Mouse (Mus musculus): Measurements from ENCODE around the gene Gm39566. TPM values are rescaled to one million over a fixed set of nuclear protein-coding genes. Genes with fewer than 3 reads are reported as not detected.

Gene Gm39566
- polyA plus RNA-seq, 1 experiment from 2014 or later: not detected

DNA sequence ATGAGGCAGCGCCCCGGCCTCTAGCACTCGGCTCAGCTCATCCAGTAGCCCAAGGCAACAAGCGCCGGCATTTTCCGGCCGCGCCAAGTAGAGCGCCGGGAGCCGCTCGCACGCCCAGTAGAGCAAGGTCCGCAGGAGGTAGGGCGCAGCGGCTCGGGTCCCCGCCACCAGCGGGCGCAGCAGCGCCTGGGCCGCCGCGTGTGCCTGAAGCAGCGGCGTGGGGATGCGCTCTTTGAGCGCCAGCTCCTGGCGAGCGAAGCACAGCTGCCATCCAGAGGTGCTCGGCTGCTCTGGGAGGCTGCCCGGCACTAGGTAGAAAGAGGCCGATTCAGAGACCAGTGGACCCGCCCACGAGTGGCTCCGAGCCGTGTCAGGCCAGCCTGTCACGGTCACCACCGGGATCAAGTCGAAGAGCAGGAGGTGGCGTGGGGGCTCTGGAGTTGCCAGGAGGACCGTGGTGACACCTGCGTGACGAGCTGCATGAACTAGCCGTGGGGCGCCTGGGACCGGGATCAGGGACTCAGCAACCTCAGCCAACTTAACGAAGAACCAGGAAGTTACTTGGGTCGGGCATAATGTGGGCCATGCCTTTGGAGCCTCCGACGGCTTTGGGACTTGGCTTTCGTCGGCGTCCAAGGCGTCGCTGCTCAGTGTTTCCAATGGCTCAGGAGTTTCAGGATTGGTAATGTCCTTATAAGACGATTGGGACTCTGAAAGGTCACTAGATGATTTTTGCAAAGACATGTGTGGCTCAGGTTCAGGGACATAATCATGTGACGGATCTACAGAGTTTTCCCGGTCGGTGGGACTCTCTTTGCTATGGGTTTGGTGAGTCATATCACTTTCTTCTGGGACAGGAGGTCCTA, 11.1 kb downstream of the Gm39566 start:
- peak overlapping the region; percentile 43 for H3K9ac ChIP-seq (ENCODE audit: low read depth, low read length)
- H3K27ac ChIP-seq (ENCODE audit: low read depth, low read length): no peak overlapping the region; the same call in 1 of the 2 replicates
- peaks cover 34% of the 10 kb centered on the region for H3K27me3 ChIP-seq (ENCODE audit: control insufficient read depth, insufficient read depth, low read length)
- no peaks in the 10 kb centered on the region for H3K36me3 ChIP-seq (ENCODE audit: control insufficient read depth, insufficient read depth, low read length)
- peaks cover 45% of the 10 kb centered on the region for H3K4me1 ChIP-seq (ENCODE audit: control insufficient read depth, insufficient read depth, low read length)
- ATAC-seq (ENCODE audit: low FRiP score, low TSS enrichment): peak; percentile 48
- H3K9me3 ChIP-seq (ENCODE audit: control insufficient read depth, low read length): 0 out of 2 replicates have a peak, but pooled peaks cover 3% of the 10 kb centered on the region
- WGBS: 1% methylated on average over 60 of the region's 60 CpGs
- H3K4me2 ChIP-seq (replicated peaks; ENCODE audit: low read depth, low read length): peak overlapping the region; percentile 94
- peak overlapping the region; percentile 48 for H3K4me3 ChIP-seq (ENCODE audit: low read length)

DNA sequence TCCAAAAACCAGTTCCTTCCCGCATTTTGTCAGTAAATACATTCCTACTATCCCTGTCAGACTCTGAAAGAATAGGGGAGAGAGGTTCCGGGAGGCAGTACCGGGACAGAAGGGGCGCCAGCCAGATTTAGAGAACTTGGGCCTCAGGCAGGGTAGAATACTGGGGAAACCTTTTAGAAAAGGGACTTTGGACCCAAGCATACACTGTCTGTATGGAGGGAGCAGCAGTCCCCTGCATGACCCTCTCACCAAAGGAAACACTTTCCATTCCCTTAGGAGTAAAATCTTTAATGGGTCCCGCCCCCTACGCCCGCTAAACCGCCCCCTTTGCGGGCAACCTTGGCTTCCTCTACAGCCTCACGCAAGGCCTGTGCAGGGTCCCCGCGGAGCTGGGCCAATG, 11.8 kb downstream of the Gm39566 start:
- no peaks in the 10 kb centered on the region for H3K36me3 ChIP-seq (ENCODE audit: control insufficient read depth, insufficient read depth, low read length)
- ATAC-seq (ENCODE audit: low FRiP score, low TSS enrichment): no peak
- WGBS: 3% methylated on average over 12 of the region's 12 CpGs
- H3K27ac ChIP-seq (ENCODE audit: low read depth, low read length): no peak overlapping the region; the same call in 1 of the 2 replicates
- H3K27me3 ChIP-seq (ENCODE audit: control insufficient read depth, insufficient read depth, low read length): peaks cover 34% of the 10 kb centered on the region
- peak overlapping the region; percentile 94 for H3K4me2 ChIP-seq (replicated peaks; ENCODE audit: low read depth, low read length)
- peaks cover 46% of the 10 kb centered on the region for H3K4me1 ChIP-seq (ENCODE audit: control insufficient read depth, insufficient read depth, low read length)
- H3K4me3 ChIP-seq (ENCODE audit: low read length): peak overlapping the region; percentile 48
- H3K9me3 ChIP-seq (ENCODE audit: control insufficient read depth, low read length): 0 out of 2 replicates have a peak, but pooled peaks cover 3% of the 10 kb centered on the region
- H3K9ac ChIP-seq (ENCODE audit: low read depth, low read length): peak overlapping the region; percentile 42

DNA sequence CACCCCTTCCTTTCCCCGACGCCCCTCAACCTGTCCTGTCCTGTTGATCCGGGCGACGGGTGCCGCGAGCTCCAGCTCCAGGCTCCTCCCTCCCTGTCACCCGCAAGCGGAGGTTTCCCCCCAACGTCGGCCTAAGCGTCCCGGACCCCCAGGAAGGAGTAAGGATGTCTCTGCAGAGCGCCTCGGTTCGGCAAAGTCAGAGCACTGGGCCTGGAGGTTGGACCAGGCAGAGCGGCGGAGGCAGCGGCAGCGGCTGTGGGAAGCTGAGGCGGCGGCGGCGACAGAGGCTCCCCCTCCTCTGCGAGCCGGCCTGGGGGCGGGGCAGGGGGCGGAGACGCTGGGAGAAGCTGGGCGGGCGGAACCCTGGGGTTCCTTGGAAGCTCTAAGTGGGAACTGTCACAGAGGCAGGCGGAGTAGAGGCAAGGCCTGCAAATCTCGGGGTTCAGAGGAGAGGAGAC, 12.4 kb downstream of the Gm39566 start:
- Histone ChIP-seq H3K27ac (ENCODE audit: low read depth, low read length) (no peak overlapping the region), H3K4me2 (replicated peaks; ENCODE audit: low read depth, low read length) (peak overlapping the region; percentile 94), H3K9ac (ENCODE audit: low read depth, low read length) (peak overlapping the region; percentile 59), H3K36me3 (ENCODE audit: control insufficient read depth, insufficient read depth, low read length) (no peaks in the 10 kb centered on the region), H3K27me3 (ENCODE audit: control insufficient read depth, insufficient read depth, low read length) (peaks cover 34% of the 10 kb centered on the region), H3K9me3 (ENCODE audit: control insufficient read depth, low read length) (0 out of 2 replicates have a peak, but pooled peaks cover 3% of the 10 kb centered on the region), H3K4me3 (ENCODE audit: low read length) (peak overlapping the region; percentile 48), H3K4me1 (ENCODE audit: control insufficient read depth, insufficient read depth, low read length) (peaks cover 46% of the 10 kb centered on the region)
- under 1% methylated on average over 28 of the region's 33 CpGs for WGBS
- peak; percentile 8; the same call in 1 of the 2 replicates for ATAC-seq (ENCODE audit: low FRiP score, low TSS enrichment)

DNA sequence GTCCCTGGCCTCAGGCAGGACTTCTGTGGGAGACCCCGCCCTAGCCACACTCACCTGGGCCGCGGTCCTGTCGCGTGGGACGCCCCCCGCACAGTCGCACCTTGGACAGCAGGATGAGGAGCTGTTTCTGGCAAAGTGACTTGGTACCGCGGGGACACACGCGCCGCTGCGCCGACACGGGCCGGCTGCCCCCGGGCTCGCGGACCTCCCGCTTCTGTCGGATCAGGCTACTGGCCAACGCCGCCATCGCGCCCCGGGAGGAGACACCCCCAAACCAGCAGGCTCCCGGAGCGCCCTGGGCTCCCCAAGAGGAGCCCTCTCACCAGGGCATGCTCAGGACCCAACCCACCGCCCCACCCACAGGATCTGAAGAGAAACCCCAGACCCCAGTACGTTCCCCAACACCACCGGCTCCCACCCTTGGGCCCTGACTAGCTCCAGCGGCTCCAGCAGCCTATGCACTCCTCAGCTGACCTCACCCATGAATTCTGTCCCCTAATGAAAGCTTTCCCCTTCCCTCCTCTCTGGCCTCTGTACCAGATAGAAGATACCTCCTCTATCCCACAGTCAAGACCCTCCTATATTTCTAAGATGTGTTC, 13.6 kb downstream of the Gm39566 start, which contains the start of gene Fgf11:
Fgf11 (minus strand) TSS at position 479 of the 599 bp plus-strand sequence.
- peak within 1 kb of the TSS; percentile 48 for H3K4me3 ChIP-seq (ENCODE audit: low read length)
- H3K9ac ChIP-seq (ENCODE audit: low read depth, low read length): peak within 1 kb of the TSS; percentile 76
- H3K36me3 ChIP-seq (ENCODE audit: control insufficient read depth, insufficient read depth, low read length): no peaks in the 10 kb centered on the region
- peaks cover 46% of the 10 kb centered on the region for H3K4me1 ChIP-seq (ENCODE audit: control insufficient read depth, insufficient read depth, low read length)
- ATAC-seq (ENCODE audit: low FRiP score, low TSS enrichment): no peak
- H3K4me2 ChIP-seq (replicated peaks; ENCODE audit: low read depth, low read length): peak within 1 kb of the TSS; percentile 94
- H3K9me3 ChIP-seq (ENCODE audit: control insufficient read depth, low read length): 0 out of 2 replicates have a peak, but pooled peaks cover 1% of the 10 kb centered on the region
- WGBS: under 1% methylated on average over 30 of the region's 33 CpGs
- peaks cover 40% of the 10 kb centered on the region for H3K27me3 ChIP-seq (ENCODE audit: control insufficient read depth, insufficient read depth, low read length)
- H3K27ac ChIP-seq (ENCODE audit: low read depth, low read length): peak within 1 kb of the TSS; percentile 70

DNA sequence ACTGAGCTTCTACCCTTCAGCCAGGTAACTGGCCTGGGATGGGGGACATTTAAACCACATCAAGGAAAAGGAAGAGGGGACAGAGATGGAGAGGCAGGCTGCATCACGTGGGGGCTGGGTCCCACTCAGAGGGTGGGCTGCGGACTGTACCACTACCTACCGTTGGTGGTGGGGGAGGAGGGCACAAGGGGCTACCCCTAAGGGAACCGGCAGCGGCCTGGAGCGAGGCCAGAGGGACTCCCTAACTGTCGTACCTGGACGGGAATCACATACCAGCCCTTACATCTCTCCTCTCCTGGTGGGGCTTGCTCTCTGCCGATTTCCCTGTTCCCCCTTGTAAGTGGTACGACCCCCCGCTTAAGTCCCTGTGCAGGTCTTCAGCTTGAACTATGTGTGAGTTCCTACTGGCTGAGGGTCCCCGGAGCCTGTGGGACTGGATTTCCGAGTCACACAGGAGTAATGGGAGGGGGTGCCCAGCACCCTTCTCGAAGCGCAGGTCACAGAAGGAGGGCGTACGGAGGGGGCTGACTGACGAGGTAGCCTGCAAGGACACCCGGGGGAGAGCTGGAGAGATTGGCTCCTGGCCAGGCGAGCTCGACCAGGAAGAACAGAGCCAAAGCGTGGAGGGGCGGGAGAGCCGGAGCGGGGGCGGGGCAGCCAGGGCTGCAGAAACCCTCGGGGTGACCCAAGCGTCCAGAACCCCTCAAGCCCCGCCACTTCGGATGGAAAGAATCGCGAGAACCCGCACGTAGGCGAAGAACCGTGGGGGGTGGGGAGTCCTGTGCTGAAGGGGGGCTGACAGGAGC, 14.5 kb downstream of the Gm39566 start:
- Histone ChIP-seq H3K9me3 (ENCODE audit: control insufficient read depth, low read length) (no peaks in the 10 kb centered on the region), H3K4me2 (replicated peaks; ENCODE audit: low read depth, low read length) (peak overlapping the region; percentile 94), H3K4me1 (ENCODE audit: control insufficient read depth, insufficient read depth, low read length) (peaks cover 46% of the 10 kb centered on the region), H3K36me3 (ENCODE audit: control insufficient read depth, insufficient read depth, low read length) (no peaks in the 10 kb centered on the region), H3K9ac (ENCODE audit: low read depth, low read length) (peak overlapping the region; percentile 76), H3K27ac (ENCODE audit: low read depth, low read length) (peak overlapping the region; percentile 70), H3K4me3 (ENCODE audit: low read length) (peak overlapping the region; percentile 48), H3K27me3 (ENCODE audit: control insufficient read depth, insufficient read depth, low read length) (peaks cover 41% of the 10 kb centered on the region)
- WGBS: under 1% methylated on average over 36 of the region's 36 CpGs
- peak; percentile 58 for ATAC-seq (ENCODE audit: low FRiP score, low TSS enrichment)

DNA sequence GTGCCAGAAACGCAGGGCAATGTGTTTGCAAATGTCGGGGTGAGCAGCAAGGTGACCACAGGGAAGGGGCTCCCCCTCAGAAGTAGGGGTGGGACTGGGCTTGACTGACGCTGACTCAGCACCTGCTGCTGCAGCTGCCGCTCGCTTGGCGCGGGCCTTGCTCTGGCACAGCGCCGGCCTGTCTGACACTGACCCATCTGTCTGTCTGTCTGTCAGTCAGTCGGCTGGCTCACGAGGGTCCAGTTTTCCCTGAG, 15.0 kb downstream of the Gm39566 start:
- peak; percentile 0; the same call in 1 of the 2 replicates for ATAC-seq (ENCODE audit: low FRiP score, low TSS enrichment)
- Histone ChIP-seq H3K9me3 (ENCODE audit: control insufficient read depth, low read length) (no peaks in the 10 kb centered on the region), H3K9ac (ENCODE audit: low read depth, low read length) (0 out of 2 replicates have a peak overlapping the region, but pooled peaks have one; percentile 76), H3K4me2 (replicated peaks; ENCODE audit: low read depth, low read length) (peak overlapping the region; percentile 94), H3K36me3 (ENCODE audit: control insufficient read depth, insufficient read depth, low read length) (no peaks in the 10 kb centered on the region), H3K4me1 (ENCODE audit: control insufficient read depth, insufficient read depth, low read length) (peaks cover 46% of the 10 kb centered on the region), H3K27ac (ENCODE audit: low read depth, low read length) (peak overlapping the region; percentile 70; the same call in 1 of the 2 replicates), H3K27me3 (ENCODE audit: control insufficient read depth, insufficient read depth, low read length) (peaks cover 37% of the 10 kb centered on the region), H3K4me3 (ENCODE audit: low read length) (peak overlapping the region; percentile 48)
- WGBS: under 1% methylated on average over 11 of the region's 11 CpGs

DNA sequence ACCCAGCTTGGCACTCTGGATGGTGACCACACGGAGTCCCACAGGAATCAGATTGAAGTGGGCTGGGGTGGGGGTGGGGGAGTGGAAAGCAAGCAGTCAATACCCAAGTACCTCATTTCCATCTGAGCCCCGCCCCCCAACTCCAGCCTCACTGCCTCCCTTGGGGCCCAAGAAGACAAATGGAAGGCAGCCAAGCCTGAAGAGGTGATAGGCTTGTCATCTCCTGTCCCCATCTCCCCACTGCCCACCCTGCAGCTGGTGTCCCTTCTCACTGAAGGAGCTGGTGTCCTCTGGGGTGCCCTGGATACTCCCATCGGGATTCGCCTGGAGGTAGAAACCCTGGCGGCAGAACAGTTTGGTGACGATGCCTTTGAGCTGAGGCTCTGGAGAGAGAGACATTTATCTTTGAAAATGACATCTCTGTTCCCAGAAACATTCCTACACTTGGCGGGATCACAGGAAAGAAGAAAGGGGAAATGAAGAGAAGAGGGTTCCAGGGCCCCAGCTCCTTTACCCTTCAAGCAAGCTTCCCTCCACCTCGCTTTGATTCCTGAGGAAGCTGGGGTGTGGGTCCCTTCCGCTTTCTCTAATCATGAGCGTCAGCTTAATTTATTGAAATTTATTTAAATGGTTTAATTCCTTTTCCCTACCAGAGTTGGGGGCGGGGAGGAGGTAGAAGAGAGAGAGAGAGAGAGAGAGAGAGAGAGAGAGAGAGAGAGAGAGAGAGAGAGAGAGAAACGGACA, 15.5 kb downstream of the Gm39566 start:
- WGBS: 22% methylated on average over 11 of the region's 12 CpGs

DNA sequence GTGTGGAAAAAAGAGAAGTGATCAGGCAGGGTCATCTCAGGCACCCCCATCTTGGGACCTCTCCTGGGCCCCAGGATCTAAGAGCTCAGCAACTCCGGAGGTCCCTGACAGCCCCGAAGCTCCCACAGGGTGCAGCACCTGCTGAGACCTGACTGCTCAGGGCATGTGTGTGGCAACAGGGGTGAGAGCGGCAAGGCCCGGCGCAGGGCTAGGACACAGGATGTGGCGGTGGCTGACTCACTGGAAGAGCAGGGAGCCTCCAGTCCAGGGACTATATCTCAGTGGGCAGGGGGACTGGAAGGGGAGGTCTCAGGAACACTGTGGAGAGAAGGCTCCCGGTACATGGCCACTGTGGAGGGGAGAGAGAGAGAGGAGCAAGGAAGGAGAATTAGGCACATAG, 17.2 kb downstream of the Gm39566 start:
- no peaks in the 10 kb centered on the region for H3K9me3 ChIP-seq (ENCODE audit: control insufficient read depth, low read length)
- peaks cover 20% of the 10 kb centered on the region for H3K27me3 ChIP-seq (ENCODE audit: control insufficient read depth, insufficient read depth, low read length)
- ATAC-seq (ENCODE audit: low FRiP score, low TSS enrichment): no peak
- H3K4me1 ChIP-seq (ENCODE audit: control insufficient read depth, insufficient read depth, low read length): peaks cover 26% of the 10 kb centered on the region
- no peak overlapping the region for H3K9ac ChIP-seq (ENCODE audit: low read depth, low read length)
- no peak overlapping the region for H3K4me2 ChIP-seq (replicated peaks; ENCODE audit: low read depth, low read length)
- H3K4me3 ChIP-seq (ENCODE audit: low read length): no peak overlapping the region
- H3K36me3 ChIP-seq (ENCODE audit: control insufficient read depth, insufficient read depth, low read length): no peaks in the 10 kb centered on the region
- WGBS: 80% methylated on average over 7 of the region's 7 CpGs
- H3K27ac ChIP-seq (ENCODE audit: low read depth, low read length): no peak overlapping the region

More for the DNA sequence above, 15.5 kb downstream of the Gm39566 start:
- Histone ChIP-seq H3K36me3 (ENCODE audit: control insufficient read depth, insufficient read depth, low read length) (no peaks in the 10 kb centered on the region), H3K4me3 (ENCODE audit: low read length) (peak overlapping the region; percentile 48), H3K27ac (ENCODE audit: low read depth, low read length) (no peak overlapping the region), H3K9me3 (ENCODE audit: control insufficient read depth, low read length) (no peaks in the 10 kb centered on the region), H3K9ac (ENCODE audit: low read depth, low read length) (0 out of 2 replicates have a peak overlapping the region, but pooled peaks have one; percentile 76), H3K27me3 (ENCODE audit: control insufficient read depth, insufficient read depth, low read length) (peaks cover 32% of the 10 kb centered on the region), H3K4me2 (replicated peaks; ENCODE audit: low read depth, low read length) (peak overlapping the region; percentile 94), H3K4me1 (ENCODE audit: control insufficient read depth, insufficient read depth, low read length) (peaks cover 41% of the 10 kb centered on the region)
- ATAC-seq (ENCODE audit: low FRiP score, low TSS enrichment): no peak

Data from kidney, embryonic 14.5 days (tissue).